Mouse (Mus musculus): ENCODE measurements around the gene Tmem178.

DNA sequence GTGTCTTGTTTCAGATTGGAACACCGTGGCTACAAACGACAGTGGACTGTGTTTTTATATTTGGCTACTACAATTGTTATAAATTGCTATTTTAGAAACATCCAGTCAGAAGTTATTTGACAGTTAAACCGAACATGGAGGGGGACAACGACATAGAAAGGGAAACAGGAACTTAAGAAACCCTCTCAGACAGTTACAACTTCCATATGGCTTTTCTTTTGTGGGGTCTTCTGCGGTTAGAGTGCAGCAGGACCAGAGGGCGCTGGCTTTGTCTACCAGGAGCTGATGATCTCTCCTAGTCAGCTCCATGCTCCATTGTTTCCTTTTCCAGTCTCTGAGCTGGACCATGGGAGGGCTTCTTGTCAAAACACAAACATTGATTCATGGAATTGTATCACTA lies 42.5 kb upstream of the Tmem178 start:
- no peak for TF ChIP-seq CTCF (IDR thresholded peaks at IDR 0.05; ENCODE audit: extremely low read depth, insufficient read depth, low read length)
- TF ChIP-seq POLR2A (IDR thresholded peaks at IDR 0.05; ENCODE audit: extremely low read depth, insufficient read depth, low read length), result no peak
